Mouse (Mus musculus): ENCODE results near the gene Tnxb. TPM values are rescaled to one million over a fixed set of nuclear protein-coding genes. Genes with fewer than 3 reads are reported as not detected.

Tnxb gene
- polyA plus RNA-seq, 1 experiment from 2014 or later = 0.04 TPM

GRCm38 (mm10) chr17:34673139-34673538 lies 2.8 kb downstream of the Tnxb start:
- no peak for DNase-seq (ENCODE audit: low spot score)
- Histone ChIP-seq H3K27me3 (replicated peaks; ENCODE audit: control insufficient read depth, insufficient read depth, low read length) (peaks cover 42% of the 10 kb centered on the region), H3K4me2 (ENCODE audit: low read length) (no peak overlapping the region), H3K27ac (ENCODE audit: low read depth, low read length) (no peak overlapping the region), H3K36me3 (ENCODE audit: control insufficient read depth, insufficient read depth, low read length) (no peaks in the 10 kb centered on the region), H3K4me3 (ENCODE audit: low read depth, low read length) (no peak overlapping the region), H3K9me3 (replicated peaks; ENCODE audit: control insufficient read depth, low read length) (no peaks in the 10 kb centered on the region), H3K9ac (ENCODE audit: low read length) (no peak overlapping the region), H3K4me1 (ENCODE audit: control insufficient read depth, insufficient read depth, low read length) (0 out of 2 replicates have a peak, but pooled peaks cover 2% of the 10 kb centered on the region)
- WGBS = 84% methylated on average over 7 of the region's 7 CpGs
- no peak for ATAC-seq

- no peak overlapping the region for H3K4me2 ChIP-seq (ENCODE audit: low read length)
- H3K4me1 ChIP-seq (ENCODE audit: control insufficient read depth, insufficient read depth, low read length) = 0 out of 2 replicates have a peak, but pooled peaks cover 2% of the 10 kb centered on the region
- H3K27ac ChIP-seq (ENCODE audit: low read depth, low read length) = no peak overlapping the region
- no peaks in the 10 kb centered on the region for H3K9me3 ChIP-seq (replicated peaks; ENCODE audit: control insufficient read depth, low read length)
- WGBS = 75% methylated on average over 11 of the region's 11 CpGs
- peaks cover 41% of the 10 kb centered on the region for H3K27me3 ChIP-seq (replicated peaks; ENCODE audit: control insufficient read depth, insufficient read depth, low read length)
- H3K36me3 ChIP-seq (ENCODE audit: control insufficient read depth, insufficient read depth, low read length) = no peaks in the 10 kb centered on the region
- ATAC-seq (no peak), DNase-seq (ENCODE audit: low spot score) (no peak)
- no peak overlapping the region for H3K9ac ChIP-seq (ENCODE audit: low read length)
- no peak overlapping the region for H3K4me3 ChIP-seq (ENCODE audit: low read depth, low read length)
Measured at GRCm38 (mm10) chr17:34674524-34675204, 4.3 kb downstream of the Tnxb start.

GRCm38 (mm10) chr17:34675205-34676092 lies 5.1 kb downstream of the Tnxb start:
- H3K9ac ChIP-seq (ENCODE audit: low read length) = no peak overlapping the region
- no peaks in the 10 kb centered on the region for H3K36me3 ChIP-seq (ENCODE audit: control insufficient read depth, insufficient read depth, low read length)
- H3K27ac ChIP-seq (ENCODE audit: low read depth, low read length) = no peak overlapping the region
- no peak for ATAC-seq
- WGBS = 77% methylated on average over 13 of the region's 13 CpGs
- H3K27me3 ChIP-seq (replicated peaks; ENCODE audit: control insufficient read depth, insufficient read depth, low read length) = peaks cover 33% of the 10 kb centered on the region
- H3K4me3 ChIP-seq (ENCODE audit: low read depth, low read length) = no peak overlapping the region
- H3K4me1 ChIP-seq (ENCODE audit: control insufficient read depth, insufficient read depth, low read length) = 0 out of 2 replicates have a peak, but pooled peaks cover 2% of the 10 kb centered on the region
- no peaks in the 10 kb centered on the region for H3K9me3 ChIP-seq (replicated peaks; ENCODE audit: control insufficient read depth, low read length)
- H3K4me2 ChIP-seq (ENCODE audit: low read length) = no peak overlapping the region
- no peak for DNase-seq (ENCODE audit: low spot score)

- Histone ChIP-seq H3K4me1 (ENCODE audit: control insufficient read depth, insufficient read depth, low read length) (0 out of 2 replicates have a peak, but pooled peaks cover 2% of the 10 kb centered on the region), H3K4me3 (ENCODE audit: low read depth, low read length) (no peak overlapping the region), H3K9me3 (replicated peaks; ENCODE audit: control insufficient read depth, low read length) (no peaks in the 10 kb centered on the region), H3K36me3 (ENCODE audit: control insufficient read depth, insufficient read depth, low read length) (no peaks in the 10 kb centered on the region), H3K4me2 (ENCODE audit: low read length) (no peak overlapping the region), H3K27me3 (replicated peaks; ENCODE audit: control insufficient read depth, insufficient read depth, low read length) (peaks cover 27% of the 10 kb centered on the region), H3K27ac (ENCODE audit: low read depth, low read length) (no peak overlapping the region), H3K9ac (ENCODE audit: low read length) (no peak overlapping the region)
- DNase-seq (ENCODE audit: low spot score) (no peak), ATAC-seq (no peak)
- WGBS = 78% methylated on average over 6 of the region's 6 CpGs
Measured at GRCm38 (mm10) chr17:34676093-34676460, 5.7 kb downstream of the Tnxb start.

- Histone ChIP-seq H3K27me3 (replicated peaks; ENCODE audit: control insufficient read depth, insufficient read depth, low read length) (peaks cover 21% of the 10 kb centered on the region), H3K4me2 (ENCODE audit: low read length) (no peak overlapping the region)
Measured at GRCm38 (mm10) chr17:34676671-34677070, 6.3 kb downstream of the Tnxb start.

DNA sequence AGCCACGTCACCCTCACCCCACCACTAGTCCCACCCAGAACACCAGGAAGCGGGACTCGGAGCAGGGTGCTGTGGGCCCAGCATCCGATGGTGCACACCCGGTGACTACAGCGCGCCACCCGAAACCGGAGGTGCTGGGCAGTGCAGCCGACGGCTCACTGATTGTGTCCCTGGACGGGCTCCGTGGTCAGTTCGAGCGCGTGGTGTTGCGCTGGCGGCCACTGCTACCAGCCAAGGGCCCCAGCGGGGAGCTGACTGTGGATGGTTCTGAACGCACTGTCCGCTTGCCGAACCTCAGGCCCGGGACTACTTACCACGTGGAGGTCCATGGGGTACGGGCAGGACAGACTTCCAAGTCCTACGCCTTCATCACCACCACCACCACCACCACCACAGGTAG lies 9.9 kb downstream of the Tnxb start:
- WGBS = 85% methylated on average over 26 of the region's 26 CpGs
- Histone ChIP-seq H3K27me3 (replicated peaks; ENCODE audit: control insufficient read depth, insufficient read depth, low read length) (no peaks in the 10 kb centered on the region), H3K27ac (ENCODE audit: low read depth, low read length) (no peak overlapping the region), H3K36me3 (ENCODE audit: control insufficient read depth, insufficient read depth, low read length) (no peaks in the 10 kb centered on the region), H3K9ac (ENCODE audit: low read length) (no peak overlapping the region), H3K9me3 (replicated peaks; ENCODE audit: control insufficient read depth, low read length) (no peaks in the 10 kb centered on the region), H3K4me2 (ENCODE audit: low read length) (no peak overlapping the region), H3K4me3 (ENCODE audit: low read depth, low read length) (no peak overlapping the region), H3K4me1 (ENCODE audit: control insufficient read depth, insufficient read depth, low read length) (no peaks in the 10 kb centered on the region)
- ATAC-seq (no peak), DNase-seq (ENCODE audit: low spot score) (no peak)

More at GRCm38 (mm10) chr17:34676671-34677070, 6.3 kb downstream of the Tnxb start:
- 0 out of 2 replicates have a peak, but pooled peaks cover 2% of the 10 kb centered on the region for H3K4me1 ChIP-seq (ENCODE audit: control insufficient read depth, insufficient read depth, low read length)
- H3K4me3 ChIP-seq (ENCODE audit: low read depth, low read length) = no peak overlapping the region
- H3K36me3 ChIP-seq (ENCODE audit: control insufficient read depth, insufficient read depth, low read length) = no peaks in the 10 kb centered on the region
- ATAC-seq (no peak), DNase-seq (ENCODE audit: low spot score) (no peak)
- no peaks in the 10 kb centered on the region for H3K9me3 ChIP-seq (replicated peaks; ENCODE audit: control insufficient read depth, low read length)
- H3K9ac ChIP-seq (ENCODE audit: low read length) = no peak overlapping the region
- H3K27ac ChIP-seq (ENCODE audit: low read depth, low read length) = no peak overlapping the region
- 81% methylated on average over 12 of the region's 12 CpGs for WGBS

DNA sequence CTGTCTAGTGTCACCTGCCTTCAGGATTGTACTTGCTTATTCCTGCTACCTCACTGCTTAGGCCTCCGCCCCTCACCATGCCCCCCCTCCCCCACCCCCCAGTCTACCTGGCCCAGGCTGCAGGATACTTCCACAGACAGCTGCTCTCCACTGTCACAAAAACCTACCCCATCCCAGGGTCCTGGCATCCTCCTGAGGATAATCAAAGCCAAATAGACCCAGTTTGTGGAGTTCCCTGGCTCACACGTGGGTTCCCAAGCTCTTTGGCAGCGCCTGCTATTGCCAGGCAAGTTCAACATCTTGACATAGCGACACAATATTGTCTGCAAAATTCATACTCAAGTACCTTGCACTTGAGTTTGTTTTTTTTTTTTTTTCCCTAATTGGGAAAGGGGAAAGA lies 10.3 kb downstream of the Tnxb start:
- Histone ChIP-seq H3K27me3 (replicated peaks; ENCODE audit: control insufficient read depth, insufficient read depth, low read length) (no peaks in the 10 kb centered on the region), H3K4me1 (ENCODE audit: control insufficient read depth, insufficient read depth, low read length) (no peaks in the 10 kb centered on the region), H3K4me2 (ENCODE audit: low read length) (no peak overlapping the region), H3K36me3 (ENCODE audit: control insufficient read depth, insufficient read depth, low read length) (no peaks in the 10 kb centered on the region), H3K27ac (ENCODE audit: low read depth, low read length) (no peak overlapping the region), H3K9me3 (replicated peaks; ENCODE audit: control insufficient read depth, low read length) (no peaks in the 10 kb centered on the region), H3K9ac (ENCODE audit: low read length) (no peak overlapping the region), H3K4me3 (ENCODE audit: low read depth, low read length) (no peak overlapping the region)
- 81% methylated on average over 4 of the region's 4 CpGs for WGBS
- DNase-seq (ENCODE audit: low spot score) = no peak
- ATAC-seq = no peak

DNA sequence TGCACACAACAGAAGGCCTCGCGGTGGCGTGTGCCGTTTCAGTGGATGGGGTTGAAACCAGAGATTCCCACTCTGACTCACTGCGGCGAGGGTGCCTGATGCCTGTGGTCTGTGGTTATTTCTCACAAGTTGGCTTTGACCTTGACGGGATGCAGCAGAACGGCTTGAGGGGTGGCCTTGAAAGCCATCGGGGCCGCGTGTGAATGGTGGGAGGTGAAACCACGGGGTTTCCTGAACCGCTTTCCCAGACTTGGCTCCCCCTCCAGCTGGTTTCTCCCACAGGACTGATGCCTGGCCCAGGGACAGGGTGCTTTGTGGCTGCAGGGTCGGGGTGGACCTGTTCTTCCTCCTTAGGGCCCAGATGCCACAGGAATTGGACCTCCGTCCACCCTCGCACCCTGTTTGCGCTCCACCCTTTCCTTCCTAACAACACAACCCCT lies 10.8 kb downstream of the Tnxb start:
- Histone ChIP-seq H3K9ac (ENCODE audit: low read length) (no peak overlapping the region), H3K4me3 (ENCODE audit: low read depth, low read length) (no peak overlapping the region), H3K27ac (ENCODE audit: low read depth, low read length) (no peak overlapping the region), H3K4me1 (ENCODE audit: control insufficient read depth, insufficient read depth, low read length) (no peaks in the 10 kb centered on the region), H3K4me2 (ENCODE audit: low read length) (no peak overlapping the region), H3K27me3 (replicated peaks; ENCODE audit: control insufficient read depth, insufficient read depth, low read length) (no peaks in the 10 kb centered on the region), H3K36me3 (ENCODE audit: control insufficient read depth, insufficient read depth, low read length) (no peaks in the 10 kb centered on the region), H3K9me3 (replicated peaks; ENCODE audit: control insufficient read depth, low read length) (no peaks in the 10 kb centered on the region)
- 87% methylated on average over 17 of the region's 17 CpGs for WGBS
- ATAC-seq = no peak
- DNase-seq (ENCODE audit: low spot score) = no peak
